Mouse (Mus musculus): ENCODE results near the gene Mrpl55.

DNA sequence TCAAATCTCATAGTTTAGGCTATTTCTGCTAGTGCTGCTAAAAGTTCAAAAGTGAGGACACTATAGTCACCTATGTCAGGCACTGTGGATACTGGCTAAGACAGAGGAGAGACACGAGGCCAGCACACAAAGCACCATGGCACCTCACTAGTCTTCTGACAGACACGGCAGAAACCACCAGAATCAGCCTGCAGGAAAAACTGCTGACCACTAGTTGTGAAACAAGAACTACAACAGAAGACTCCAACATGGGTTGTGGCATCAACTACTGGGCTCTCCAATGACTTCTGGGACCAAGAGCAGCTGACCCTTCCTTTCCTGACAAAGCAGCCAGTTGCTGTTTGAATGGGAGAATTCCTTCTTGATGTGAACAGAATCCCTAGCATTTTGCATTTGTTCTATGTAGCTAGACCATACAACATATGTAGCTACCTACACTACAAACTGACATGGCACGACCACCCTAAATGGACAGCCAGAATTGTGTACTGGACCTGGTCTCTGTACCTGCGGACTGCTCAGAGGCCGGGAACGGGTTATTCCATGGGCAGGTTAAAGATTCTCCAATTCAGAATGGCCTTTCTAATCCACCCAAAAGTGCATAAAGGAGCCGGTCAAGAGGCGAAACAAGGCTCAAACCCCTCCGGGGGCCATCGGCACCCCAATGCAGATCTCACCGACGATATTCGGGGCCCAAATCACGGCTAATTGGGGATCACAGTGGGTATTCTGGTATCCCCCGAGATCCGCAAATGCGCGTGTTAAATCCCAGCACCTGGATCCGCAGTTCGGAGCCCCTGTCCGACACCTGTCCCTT lies 24.7 kb downstream of the Mrpl55 start:
- TF ChIP-seq POLR2A (IDR thresholded peaks at IDR 0.05; ENCODE audit: insufficient read depth, low read depth, low read length) (no peak), CTCF (IDR thresholded peaks at IDR 0.05; ENCODE audit: insufficient read depth, low read depth, low read length) (no peak)
